Mouse (Mus musculus) cerebellum, postnatal 4 days (tissue): Measurements from ENCODE around the gene Bcar3.
A peak's percentile ranks its signal among the peaks of the same experiment; 100 is the strongest.
"Not testable (repeated sequence)": the region's sequence is repeated elsewhere in the genome, so short reads cannot be mapped to it uniquely, and the experiment has no call there.

ENCODE experiments used
- DNase-seq, 2 experiments: peaks; one replicate each; pipeline ENCODE4 v3.0.0; 2022; ENCODE audit warnings: low spot score in 2 of 2, mixed read lengths in 1 of 2

Bcar3 gene

DNA sequence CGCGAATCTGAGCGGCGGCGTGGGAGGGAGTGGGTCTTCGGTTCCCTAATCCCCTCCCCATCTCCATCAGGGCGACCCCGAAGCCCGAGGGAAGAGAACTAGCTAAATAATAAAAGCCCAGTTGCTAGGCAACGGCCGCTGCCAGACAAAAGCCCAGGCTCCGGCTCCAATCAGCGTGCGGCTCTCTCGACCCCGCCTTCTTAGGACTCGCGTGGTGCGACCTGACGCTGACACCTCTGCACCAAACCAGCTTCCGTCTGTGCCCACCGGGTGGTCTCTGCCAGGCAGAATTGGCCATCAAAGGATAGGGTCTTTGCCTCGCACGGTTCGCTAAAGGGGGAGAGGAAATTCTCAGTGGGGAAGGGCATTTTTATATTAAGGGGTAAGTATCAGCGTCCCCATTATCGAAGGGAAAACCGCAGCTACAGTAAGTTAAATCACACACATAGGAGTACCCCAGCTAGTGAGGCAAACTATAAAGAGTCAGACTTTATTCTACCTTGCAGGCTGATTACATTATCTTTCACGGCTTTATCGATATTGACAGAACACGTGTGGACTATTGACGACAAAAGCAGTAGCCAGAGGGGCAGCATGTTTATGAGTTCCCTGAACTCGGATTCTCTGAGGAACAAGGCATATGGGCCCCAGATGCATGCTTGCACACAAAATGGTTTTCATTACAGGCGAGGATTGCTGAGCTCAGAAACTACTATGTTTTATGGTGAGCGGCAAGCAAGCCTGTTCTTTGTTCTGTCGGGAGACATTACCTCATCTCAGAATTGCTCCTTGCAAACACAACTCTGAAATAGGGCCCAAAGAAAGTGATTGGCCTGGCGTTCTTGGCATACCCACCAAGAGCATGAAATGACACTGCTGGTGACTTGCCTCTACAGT lies at the start of gene Bcar3:
Bcar3 (plus strand) TSS at position 183 of the 897 bp plus-strand sequence.
- peak; percentile 82 to 90 for DNase-seq

DNA sequence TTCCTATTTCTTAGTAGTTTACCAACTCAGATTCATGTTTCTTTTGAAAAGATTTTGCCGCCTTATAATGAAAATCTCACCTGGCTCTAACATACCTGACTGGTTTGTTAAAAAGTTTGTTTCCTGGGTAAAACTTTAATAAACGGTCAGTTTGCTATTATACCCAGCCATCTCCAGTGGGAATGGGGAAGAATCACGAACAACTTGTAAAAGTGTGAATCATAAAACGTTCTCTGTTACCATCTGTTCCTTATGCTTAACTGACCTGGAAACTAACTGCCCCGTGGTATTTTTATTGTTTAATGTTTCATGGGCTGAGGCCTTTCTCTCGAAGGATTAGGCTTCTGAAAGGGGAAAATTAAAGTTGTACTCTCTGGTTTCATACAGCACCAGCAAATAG lies 49.2 kb upstream of the Bcar3 start:
- no peak for DNase-seq

DNA sequence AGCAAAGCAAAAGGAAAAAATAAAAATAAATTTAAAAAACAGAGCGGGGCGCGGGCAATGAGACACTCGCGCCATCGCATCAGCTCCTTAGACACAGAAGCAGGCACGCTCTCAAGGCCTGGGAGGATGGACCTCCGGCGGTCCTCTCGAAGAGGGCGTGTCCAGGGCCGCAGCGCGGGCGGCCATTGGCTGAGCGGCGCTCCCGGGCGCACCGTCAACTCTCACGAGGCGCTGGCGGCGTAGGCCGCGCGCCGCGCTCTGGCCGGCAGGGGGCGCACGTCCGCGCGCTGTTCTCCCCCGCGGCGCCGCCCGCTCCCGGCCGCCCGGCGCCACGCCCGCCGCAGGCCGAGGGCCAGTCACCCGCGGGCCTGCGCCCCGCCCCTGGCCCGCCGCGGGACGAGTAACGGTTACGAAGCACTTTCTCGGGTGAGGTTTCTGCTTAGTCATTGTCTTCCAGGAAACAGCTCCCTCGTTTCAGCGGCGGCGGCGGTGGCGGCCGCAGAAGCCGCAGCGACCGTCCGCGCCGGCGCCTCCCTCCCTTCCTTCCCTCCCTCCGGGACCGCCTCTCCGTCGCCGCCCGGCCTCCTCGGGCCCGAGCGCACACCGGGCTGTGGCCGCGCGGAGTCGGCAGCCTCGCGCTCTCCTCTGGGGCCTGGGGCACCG lies 48.6 kb upstream of the Bcar3 start, which contains the start of gene Gclm:
Gclm (plus strand) TSS at position 343 of the 663 bp plus-strand sequence.
- DNase-seq: peak; percentile 80 to 94

DNA sequence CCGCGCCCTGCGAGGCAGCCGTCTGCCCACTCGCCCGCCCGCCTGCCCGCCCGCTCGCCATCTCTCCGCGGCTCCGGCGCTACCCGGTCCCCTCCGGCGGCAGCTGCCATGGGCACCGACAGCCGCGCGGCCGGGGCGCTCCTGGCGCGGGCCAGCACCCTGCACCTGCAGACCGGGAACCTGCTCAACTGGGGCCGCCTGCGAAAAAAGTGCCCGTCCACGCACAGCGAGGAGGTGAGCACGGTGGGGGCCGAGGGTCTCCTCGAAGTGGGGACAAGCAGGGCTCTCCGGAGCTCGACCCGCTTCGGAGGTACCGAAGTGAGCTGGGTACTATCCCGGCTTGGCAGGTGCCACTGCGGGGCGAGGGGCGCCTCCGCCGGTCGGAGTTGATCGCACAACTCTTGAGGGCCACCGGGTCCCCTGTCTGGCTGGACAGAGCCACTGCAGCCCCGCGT lies 48.0 kb upstream of the Bcar3 start:
- DNase-seq: peak; percentile 44 to 71

DNA sequence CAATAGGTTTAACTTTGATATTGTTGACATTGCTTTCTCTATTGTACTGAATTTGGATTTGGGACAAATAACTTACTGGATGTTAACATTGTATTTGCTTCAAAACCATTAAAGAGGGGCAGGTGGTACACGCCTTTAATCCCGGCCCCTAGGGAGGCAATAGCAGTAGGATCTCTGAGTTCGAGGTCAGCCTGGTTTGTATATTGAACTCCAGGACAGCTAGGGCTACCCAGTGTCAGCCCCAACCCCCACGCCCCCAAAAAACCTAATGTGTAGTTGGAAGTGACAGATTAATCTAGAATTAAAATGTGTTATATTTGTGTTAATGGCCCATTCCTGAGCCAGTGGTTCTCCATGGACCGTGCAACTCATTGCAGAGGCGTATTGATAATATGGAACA lies 47.5 kb upstream of the Bcar3 start:
- no peak for DNase-seq

DNA sequence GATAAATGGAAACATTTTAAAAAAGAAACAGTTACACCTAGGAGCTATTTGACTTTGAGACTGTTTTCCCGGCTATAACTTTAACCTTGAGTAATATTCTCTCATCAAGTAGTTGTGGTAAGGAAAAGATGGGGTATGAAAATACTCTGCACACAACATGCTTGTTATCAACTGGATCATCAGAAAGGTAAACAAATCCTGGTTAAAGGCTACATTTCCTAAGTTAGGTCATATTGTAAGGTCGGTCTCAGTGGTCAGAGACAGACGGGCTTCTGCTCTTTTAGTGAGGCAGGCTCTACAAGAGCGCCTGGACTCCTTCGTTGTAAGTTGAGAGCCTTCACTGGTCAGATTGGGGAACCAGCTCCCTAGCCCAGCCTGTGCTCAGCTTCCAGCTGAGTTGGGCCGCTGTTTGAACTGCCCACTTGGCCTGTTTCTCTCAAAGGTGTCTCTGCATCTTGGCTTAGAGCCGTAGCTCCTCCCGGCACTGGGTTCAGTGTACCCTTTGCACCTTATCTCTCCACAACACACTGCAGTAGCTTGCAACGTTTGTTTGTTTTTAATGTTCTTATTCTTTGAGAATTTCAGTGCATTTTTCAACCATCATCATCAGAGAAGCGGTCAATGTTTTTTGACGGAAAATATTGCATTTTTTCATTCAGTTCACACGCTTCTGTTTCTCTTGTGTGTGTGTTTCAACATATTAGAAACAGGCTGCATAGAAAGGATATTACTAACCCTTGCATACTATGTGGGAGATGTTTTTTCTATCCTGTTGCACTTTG lies 46.8 kb upstream of the Bcar3 start:
- DNase-seq: no peak

DNA sequence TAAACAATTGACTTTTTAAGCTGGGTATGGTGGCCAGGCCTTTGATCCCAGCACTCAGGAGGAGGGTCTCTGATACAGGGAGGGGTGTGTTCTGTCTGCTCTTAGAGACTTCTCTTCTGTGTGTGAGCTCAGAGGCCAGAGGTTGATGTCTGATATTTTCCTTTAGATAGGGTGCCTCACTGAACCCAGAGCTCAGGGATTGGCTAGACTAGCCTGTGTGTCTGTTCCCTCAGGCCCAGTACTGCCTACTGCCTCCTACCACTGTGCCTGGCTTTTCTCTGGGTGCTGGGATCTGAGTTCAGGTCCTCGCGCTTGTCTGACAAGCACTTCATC lies 46.2 kb upstream of the Bcar3 start:
- no peak for DNase-seq

DNA sequence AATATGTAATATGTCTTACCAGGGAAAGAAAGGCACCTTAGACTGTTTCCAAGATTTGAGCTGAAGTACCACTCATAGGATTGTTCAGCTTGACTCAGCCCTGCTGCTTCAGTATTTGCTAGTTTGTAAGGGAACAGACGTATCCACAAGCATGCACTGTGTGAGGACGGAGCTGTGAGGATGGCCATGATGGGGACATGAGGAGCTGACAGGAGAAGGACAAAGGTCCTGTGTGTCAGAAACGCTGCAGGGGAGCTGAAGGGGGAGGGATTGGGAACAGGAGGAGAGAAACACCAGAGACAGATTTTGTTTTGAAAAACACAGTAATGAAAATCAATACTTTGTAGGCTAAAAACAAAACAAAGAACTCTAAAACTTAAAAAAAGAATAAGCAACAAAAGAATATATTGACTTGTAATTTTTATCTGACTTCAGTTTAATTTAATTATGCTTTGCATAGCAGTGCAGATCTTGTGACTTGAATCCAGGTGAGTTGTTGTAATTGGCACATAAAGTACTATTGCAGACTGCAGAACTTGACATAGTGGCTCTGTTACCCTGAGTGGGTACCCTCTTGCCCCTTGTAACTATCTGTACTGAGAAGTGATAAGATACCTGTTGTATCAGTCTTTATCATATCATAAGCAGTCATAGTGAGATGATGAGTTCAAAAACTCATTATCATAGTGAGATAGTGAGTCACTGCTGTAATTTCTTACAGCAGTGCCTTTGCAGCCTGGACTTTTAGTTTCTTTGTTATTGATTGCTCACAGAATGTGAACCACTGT lies 41.3 kb upstream of the Bcar3 start:
- no peak for DNase-seq

DNA sequence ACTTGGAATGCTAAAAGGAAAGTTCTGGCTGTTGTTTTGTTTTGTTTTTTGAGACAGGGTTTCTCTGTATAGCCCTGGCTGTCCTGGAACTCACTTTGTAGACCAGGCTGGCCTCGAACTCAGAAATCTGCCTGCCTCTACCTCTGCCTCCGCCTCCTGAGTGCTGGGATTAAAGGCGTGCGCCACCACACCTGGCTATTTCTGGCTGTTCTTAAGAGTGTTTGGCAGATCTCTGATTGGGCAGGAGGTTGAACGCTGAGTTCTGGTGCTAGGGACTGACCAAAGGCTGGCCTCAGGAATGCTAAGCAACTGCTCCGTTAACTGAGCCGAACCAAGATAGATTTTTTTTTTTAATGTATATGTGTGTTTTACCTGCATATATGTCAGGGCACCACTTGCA lies 39.9 kb upstream of the Bcar3 start:
- not testable (repeated sequence) for DNase-seq

DNA sequence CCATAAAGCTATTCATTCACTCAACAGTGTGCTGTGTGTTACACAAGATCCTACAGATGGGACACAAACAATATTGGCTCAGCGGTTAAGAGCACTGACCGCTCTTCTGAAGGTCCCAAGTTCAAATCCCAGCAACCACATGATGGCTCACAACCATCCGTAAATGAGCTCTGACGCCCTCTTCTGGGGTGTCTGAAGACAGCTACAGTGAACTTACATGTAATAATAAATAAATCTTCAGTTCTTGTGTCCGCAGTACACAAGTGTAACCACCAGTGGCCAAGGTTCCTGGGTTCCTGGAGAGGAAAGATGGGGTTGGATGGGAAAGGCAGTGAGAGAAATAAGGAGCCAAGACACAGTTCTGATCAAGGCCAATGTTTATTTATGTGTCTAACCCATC lies 23.9 kb upstream of the Bcar3 start:
- DNase-seq: no peak

DNA sequence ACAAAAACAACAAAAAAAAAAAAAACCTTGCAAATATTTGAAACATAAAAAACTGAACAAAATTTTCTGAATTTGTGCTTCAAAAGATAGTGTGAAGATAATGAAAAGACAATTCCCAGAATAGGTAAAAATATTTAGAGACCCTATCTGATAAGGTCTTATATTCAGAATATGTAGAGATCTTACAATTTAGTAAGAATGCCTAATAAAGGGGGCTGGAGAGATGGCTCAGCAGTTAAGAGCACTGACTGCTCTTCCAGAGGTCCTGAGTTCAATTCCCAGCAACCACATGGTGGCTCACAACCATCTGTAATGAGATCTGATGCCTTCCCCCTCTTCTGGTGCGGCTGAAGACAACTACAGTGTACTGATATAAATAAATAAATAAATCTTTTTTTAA lies 21.4 kb upstream of the Bcar3 start:
- DNase-seq: not testable (repeated sequence)

DNA sequence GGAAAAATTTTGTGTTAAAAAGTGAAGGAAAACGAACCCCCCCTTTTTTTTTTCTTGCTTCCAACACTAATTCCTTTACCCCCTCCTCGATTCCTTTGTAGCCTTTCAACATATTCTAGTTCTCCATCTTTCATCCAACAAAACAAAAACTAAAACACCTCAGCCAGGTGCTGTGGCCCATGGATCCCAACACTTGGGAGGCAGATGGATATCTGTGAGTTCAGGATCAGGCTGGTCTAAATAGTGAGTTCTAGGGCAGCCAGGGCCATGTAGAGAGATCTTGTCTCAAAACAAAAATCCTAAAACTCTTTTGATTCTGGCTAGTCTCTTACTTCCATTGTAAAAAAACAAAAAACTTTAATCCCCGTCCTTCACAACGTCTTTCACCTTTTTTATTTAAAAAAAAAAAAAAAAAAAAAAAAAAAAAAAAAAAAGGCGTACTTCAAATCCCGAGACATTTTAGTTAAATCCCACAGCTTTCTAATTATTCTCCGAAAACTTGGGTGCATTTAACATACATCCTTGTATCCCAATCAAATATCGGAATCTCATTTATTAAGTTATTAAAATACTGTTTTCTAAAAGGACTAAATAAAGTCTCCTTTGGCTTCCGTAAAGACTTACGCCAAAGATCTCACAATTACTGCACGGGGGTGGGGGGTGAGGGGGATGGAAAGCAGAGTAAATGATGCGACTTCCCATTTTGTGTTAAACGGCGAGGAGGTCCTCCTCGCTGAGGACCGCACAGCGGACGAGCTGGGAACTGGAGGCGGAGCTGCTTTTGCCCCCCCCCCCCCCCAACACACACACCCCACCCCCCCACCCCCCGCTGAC lies 20.3 kb upstream of the Bcar3 start:
- DNase-seq: no peak

DNA sequence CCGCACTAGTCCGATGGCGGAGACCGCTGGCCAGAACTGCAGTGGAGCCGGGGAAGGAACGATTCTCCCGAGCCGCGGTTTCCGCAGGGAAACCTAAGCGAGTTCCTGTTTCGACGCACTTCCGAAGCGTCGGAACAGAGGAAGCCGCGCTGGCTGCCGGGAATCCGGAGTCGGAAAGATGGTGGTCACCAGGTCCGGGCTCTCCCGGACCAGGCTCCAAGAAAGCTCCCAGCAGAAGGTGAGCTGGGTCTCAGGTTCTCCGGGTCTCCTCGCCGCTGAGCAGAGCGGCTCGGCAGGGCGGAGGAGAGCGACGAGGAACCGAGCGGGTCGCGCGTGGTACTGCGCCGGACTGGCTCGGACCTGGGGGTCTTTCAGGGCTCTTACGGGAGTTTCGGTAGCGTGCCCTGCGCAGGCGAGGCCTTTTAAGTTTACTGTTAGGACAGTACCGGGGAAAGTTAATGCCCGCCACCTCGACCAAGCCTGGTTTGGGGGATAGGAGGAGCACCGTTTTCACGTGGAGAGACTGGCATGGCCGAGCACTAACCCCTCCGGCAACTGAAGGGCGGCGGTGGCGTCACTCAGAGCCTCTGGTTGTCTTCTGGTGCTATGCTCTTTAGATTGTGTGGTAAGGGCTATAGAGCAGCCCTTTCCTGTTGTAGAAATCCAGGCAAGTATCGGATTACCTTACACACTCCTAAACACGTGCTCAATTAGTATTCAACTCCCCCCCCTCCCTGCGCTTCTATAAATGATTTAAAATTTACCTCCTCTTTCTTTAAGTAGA lies 19.5 kb upstream of the Bcar3 start, which contains the start of gene Dnttip2:
Dnttip2 (plus strand) TSS at position 148 of the 784 bp plus-strand sequence.
- DNase-seq: peak; percentile 88 to 90

DNA sequence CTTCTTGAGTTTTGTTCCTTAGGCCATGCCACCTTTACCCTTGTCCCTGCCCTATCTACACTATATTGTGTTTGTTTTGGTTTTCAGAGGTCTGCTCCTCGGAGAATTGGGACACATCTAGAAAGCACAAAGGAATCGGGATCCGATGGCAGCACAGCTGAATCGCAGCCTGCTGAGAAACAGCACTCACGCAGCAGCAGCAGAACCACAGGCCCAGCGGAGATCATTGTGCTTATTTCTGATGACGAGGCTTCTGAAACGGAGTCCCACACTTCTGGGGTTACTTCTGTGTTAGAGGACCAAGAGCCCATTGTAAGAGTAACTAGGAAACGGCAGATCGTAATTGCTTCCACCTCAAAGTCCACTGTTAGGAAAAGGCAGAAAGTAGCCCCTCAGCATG lies 18.8 kb upstream of the Bcar3 start:
- DNase-seq: no peak

DNA sequence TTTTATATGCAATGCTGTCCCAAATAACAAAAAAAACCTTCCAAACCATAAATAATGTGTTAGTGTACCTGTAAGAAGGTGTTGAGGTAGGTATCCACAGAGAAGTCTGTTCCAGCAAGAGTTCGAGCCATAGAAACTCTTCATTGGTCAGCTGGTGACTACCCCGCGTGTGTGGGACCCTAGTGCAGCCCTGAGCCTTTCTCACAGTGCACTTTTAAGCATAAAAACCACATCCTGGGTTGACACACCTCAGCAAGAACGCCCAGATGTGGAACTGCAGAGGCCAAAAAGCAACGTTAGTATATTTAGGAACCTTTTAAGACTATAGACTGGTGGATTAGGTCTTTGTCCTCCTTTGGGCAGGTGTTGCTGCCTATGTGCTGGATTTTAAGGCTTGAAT lies 6.7 kb upstream of the Bcar3 start:
- no peak for DNase-seq

DNA sequence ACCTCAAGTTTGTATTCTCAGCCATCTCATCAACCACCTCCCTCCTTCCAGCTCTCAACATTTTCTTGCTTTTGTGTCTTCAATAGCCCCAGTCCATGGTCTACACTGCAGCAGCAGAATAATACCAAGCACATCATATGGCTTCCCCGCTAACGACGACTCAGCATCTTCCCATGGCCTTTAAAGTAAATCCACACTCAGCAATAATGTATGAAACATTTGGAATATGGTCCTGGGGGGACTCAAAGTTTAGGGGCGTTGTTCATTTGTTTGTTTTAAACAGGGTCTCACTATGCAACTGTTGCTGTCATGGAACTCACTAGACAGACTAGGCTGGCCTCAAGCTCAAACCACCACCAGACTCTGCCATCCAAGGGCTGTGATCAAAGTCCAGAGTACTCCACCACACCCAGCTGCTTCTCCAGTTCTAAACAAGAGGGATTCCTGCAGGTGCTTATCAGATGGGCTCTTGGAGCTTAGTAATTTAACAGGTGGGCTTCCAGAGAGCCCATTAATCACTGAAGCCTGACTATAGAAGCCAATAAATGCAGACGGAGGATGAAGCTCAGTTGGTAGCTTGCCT lies 5.2 kb upstream of the Bcar3 start:
- no peak for DNase-seq

DNA sequence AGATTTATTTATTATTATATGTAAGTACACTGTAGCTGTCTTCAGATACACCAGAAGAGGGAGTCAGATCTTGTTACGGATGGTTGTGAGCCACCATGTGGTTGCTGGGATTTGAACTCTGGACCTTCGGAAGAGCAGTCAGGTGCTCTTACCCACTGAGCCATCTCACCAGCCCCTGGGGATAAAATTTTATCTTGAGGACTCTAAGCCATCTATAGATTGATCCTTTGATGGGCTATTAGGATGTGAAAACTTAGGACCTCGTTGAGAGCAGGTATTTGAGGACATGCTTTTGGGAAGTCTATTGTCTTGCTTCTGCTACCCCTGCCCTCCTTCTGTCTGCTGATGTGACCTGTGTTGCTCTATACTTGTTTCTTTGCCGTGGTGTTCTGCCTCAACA lies 4.6 kb upstream of the Bcar3 start:
- DNase-seq: not testable (repeated sequence)

DNA sequence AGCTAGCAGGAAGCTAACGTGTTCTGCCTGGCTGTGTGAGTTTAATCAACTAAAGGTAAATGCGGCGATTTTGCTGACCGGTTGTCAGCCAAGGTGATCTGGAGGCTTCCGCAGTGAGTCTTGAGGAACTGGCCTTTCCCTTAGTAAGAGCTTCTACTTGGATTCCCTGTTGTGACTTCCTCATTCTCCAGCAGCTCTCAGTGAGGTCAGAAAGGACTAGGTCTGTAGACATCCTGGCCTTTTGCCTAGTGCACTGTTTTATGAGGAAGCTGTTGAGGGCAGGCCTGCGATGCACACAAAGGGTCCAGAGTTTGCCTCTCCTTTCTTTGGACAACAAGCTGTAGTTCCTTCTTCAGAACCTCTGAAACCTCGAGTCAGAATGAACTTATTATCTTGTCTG lies 3.2 kb upstream of the Bcar3 start:
- DNase-seq: no peak

DNA sequence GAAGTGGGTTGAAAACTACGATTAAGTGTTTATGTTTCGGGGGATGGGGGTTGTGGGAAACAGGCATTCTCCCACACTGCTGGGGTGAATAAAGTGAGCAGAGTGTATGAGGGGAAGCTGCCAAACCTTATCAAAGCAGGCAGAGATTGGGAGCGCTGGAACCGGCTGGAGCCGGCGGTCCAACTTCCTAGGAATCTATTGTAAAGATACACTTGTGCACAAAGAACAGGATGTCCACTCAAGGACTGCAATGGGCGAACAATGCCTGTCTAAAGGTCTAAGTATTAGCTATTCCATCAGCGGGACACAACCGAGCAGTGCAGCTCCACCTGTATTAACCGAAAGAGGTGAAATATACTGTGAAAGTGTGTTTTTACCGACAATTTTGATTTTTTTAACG lies 2.1 kb upstream of the Bcar3 start:
- DNase-seq: no peak
